Mouse (Mus musculus) thymus, adult 2 months (tissue): ENCODE measurements at regions not wholly inside any gene's neighbourhood (a gene's known extent, or its start where the extent isn't known, plus 50 kb on each side); places are given as distances from the start of the nearest gene placed in this dataset.

ENCODE experiments used
- DNase-seq: peaks from one replicate; pipeline ENCODE4 v3.0.0; 2021
- H3K27ac ChIP-seq: fragments of 200-500 bp; 2 replicates; pipeline ENCODE4 v1.5.1; 2012; ENCODE audit warnings: low read length, control low read depth; ENCODE audit not compliant: control insufficient read depth, insufficient read depth
- H3K27me3 ChIP-seq: fragments of 200-500 bp; 2 replicates; pipeline ENCODE4 v1.6.1; 2012; ENCODE audit warnings: mild to moderate bottlenecking, low read length, moderate library complexity, mixed read lengths; ENCODE audit not compliant: control insufficient read depth, insufficient read depth
- H3K36me3 ChIP-seq: fragments of 200-500 bp; 2 replicates; pipeline ENCODE4 v1.6.1; 2012; ENCODE audit warnings: mild to moderate bottlenecking, low read length, moderate library complexity; ENCODE audit not compliant: control insufficient read depth, insufficient read depth
- H3K4me1 ChIP-seq: fragments of 200-500 bp; replicated peaks from 2 replicates; pipeline ENCODE4 v1.6.1; 2012; ENCODE audit warnings: low read length; ENCODE audit not compliant: control insufficient read depth, insufficient read depth
- H3K4me3 ChIP-seq: fragments of 200-500 bp; 2 replicates; pipeline ENCODE4 v1.5.1; 2012; ENCODE audit warnings: mild to moderate bottlenecking, low read length, control low read depth, moderate library complexity; ENCODE audit not compliant: control insufficient read depth, insufficient read depth
- CTCF ChIP-seq: fragments of 200-500 bp; IDR thresholded peaks from 2 replicates; pipeline ENCODE4 v1.5.1; 2012; ENCODE audit warnings: mild to moderate bottlenecking, control low read depth, low read length, moderate library complexity, borderline replicate concordance; ENCODE audit not compliant: control insufficient read depth, poor library complexity, insufficient read depth; ENCODE audit errors: extremely low read depth
- POLR2A ChIP-seq: fragments of 200-500 bp; IDR thresholded peaks from 2 replicates; pipeline ENCODE4 v1.6.1; 2012; ENCODE audit warnings: mild to moderate bottlenecking, low read length, control low read depth, moderate library complexity; ENCODE audit not compliant: control insufficient read depth, poor library complexity, insufficient read depth; ENCODE audit errors: extremely low read depth
- WGBS: fragments of 180-500 bp; shearing (Covaris S2); methylation state at CpG from one replicate; pipeline ENCODE4 v1.1.7; 2018; 5-methylcytosine and 5-hydroxymethylcytosine counted together

DNA sequence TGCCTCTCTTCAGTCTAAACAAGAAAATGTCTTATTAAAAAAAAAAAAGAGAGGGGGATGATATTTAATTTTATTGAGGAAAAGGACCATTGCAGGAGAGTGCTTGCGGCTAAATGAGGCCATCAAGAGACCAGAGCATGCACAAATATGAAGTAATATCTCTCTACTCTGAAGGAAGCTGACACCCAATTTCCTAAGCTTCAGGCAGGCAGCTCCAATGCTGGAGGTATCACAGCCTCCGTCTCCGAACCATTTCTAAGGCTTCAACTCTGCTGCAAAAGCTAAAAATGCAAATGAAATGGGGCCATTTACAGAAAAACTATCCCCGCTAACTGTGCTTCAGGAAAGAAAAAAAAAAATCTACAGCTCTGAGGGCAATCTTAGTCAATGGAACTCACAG, 164.4 kb upstream of the Camk1g start:
- no peaks in the 10 kb centered on the region for H3K4me1 ChIP-seq
- no peak overlapping the region for H3K27ac ChIP-seq
- no peak overlapping the region for H3K4me3 ChIP-seq
- 96% methylated on average over 4 of the region's 4 CpGs for WGBS
- H3K36me3 ChIP-seq: no peaks in the 10 kb centered on the region
- TF ChIP-seq CTCF: no peak
- TF ChIP-seq POLR2A: no peak
- no peak for DNase-seq
- H3K27me3 ChIP-seq: no peaks in the 10 kb centered on the region

DNA sequence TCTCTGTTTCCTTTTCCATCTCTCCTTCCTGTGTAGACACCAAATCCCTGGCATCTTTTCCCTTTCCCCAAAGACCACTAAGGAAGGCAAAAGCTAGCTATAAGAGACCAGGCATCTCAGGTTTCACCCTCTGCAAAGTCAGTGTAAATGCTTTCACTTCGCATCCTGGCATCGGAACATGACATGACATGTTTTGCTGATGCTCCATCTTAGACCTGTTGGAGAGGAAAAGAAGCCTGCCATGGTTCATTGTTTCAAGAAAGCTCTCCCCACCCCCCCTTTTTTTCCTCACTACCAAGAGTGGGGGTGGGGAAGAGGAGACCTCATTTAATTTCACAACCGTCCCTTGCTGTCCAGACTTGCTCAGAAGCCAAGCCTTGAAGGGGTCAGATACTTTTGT, 156.4 kb upstream of the Camk1g start:
- Histone ChIP-seq H3K36me3 (no peaks in the 10 kb centered on the region), H3K4me3 (no peak overlapping the region), H3K27me3 (no peaks in the 10 kb centered on the region), H3K27ac (no peak overlapping the region), H3K4me1 (no peaks in the 10 kb centered on the region)
- DNase-seq: no peak
- WGBS: 96% methylated on average over 3 of the region's 3 CpGs
- no peak for TF ChIP-seq POLR2A
- no peak for TF ChIP-seq CTCF

DNA sequence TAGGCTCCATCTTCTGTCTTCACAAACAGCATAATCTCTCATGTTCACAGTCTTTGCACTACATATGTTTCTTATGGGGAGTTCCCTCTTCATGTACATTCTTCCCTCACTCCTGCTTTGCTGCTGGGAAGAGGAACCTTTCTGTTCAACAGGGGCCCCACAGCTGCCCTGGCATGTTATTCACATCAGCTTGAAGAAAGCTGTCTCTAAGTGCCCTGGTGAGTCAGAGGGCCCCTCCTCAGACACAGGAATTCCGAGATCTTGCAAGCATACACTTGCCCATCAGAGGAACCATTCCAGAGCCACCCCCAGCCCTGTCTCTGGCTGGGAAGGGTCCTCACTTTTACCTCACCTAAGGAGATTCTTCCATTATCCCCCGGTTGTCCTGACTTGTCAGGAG, 151.9 kb upstream of the Camk1g start:
- Histone ChIP-seq H3K36me3 (no peaks in the 10 kb centered on the region), H3K27ac (no peak overlapping the region), H3K4me1 (no peaks in the 10 kb centered on the region), H3K4me3 (no peak overlapping the region), H3K27me3 (no peaks in the 10 kb centered on the region)
- DNase-seq: no peak
- no peak for TF ChIP-seq POLR2A
- TF ChIP-seq CTCF: no peak
- WGBS: 76% methylated on average over 2 of the region's 2 CpGs

DNA sequence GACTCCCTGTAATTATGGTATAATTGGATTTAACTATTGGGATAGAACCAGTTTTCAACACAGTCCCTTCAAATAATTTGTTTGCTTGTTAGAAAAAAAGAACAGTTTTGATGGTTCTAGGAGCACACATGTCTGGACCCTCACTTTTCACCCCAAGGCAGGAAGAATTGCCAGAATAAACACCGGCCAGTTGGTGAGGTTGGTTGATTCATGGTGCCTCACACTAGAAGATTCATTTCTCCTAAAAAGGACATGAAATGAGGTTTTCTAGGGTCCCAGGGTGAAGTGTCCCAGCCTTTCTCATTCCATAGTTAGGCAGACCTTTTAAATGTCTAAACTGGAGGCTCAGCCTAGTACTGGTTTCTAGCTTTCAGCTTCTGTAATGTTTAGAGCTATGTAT, 148.7 kb upstream of the Camk1g start:
- no peak for DNase-seq
- 95% methylated on average over 1 of the region's 1 CpGs for WGBS
- TF ChIP-seq POLR2A (no peak), CTCF (no peak)
- H3K27ac ChIP-seq: no peak overlapping the region
- no peak overlapping the region for H3K4me3 ChIP-seq
- H3K4me1 ChIP-seq: no peaks in the 10 kb centered on the region
- H3K36me3 ChIP-seq: no peaks in the 10 kb centered on the region
- no peaks in the 10 kb centered on the region for H3K27me3 ChIP-seq

DNA sequence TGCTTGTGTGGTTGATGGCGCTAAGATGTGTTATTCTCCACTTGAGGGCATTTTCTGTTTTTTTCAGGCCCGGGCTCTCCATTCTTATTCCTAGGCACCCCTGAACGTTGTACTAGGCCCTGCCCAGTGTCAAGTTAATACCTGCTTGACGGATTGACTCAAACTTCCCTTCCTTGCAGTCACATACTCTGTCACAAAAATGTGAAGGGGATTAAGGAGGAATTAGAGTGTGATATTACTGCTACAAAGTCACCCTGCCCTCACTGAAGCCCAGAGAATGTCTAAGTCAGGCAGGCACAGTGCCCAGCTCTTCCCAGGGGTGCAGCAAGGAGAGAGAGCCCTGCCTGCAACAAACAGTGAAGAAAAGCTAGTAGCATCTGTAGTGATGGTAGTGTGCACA, 147.9 kb upstream of the Camk1g start:
- Histone ChIP-seq H3K4me1 (no peaks in the 10 kb centered on the region), H3K27ac (no peak overlapping the region), H3K4me3 (no peak overlapping the region), H3K27me3 (no peaks in the 10 kb centered on the region), H3K36me3 (no peaks in the 10 kb centered on the region)
- no peak for DNase-seq
- 78% methylated on average over 4 of the region's 4 CpGs for WGBS
- no peak for TF ChIP-seq CTCF
- no peak for TF ChIP-seq POLR2A

DNA sequence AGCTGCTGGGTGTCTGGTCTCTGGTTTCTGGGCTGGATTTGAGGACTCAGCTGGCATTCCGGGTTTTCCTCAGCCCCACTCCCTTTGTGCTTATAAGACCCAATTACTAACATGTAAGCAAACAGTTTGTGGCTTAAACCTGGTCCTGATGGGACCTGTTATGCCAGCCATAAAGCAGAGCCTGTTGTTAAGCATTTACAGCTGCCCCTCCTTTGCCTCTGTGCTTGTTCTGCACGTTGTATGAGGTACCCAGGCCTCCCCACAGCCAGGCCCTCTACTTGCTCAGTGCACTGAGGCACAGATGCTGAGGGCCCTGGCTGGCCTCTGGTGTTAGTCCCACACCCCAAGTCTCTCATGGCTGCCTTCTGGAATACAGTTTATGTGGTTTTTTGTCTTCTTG, 147.2 kb upstream of the Camk1g start:
- DNase-seq: no peak
- Histone ChIP-seq H3K4me3 (no peak overlapping the region), H3K36me3 (no peaks in the 10 kb centered on the region), H3K27ac (no peak overlapping the region), H3K27me3 (no peaks in the 10 kb centered on the region), H3K4me1 (no peaks in the 10 kb centered on the region)
- no peak for TF ChIP-seq POLR2A
- TF ChIP-seq CTCF: no peak
- WGBS: 90% methylated on average over 2 of the region's 2 CpGs

DNA sequence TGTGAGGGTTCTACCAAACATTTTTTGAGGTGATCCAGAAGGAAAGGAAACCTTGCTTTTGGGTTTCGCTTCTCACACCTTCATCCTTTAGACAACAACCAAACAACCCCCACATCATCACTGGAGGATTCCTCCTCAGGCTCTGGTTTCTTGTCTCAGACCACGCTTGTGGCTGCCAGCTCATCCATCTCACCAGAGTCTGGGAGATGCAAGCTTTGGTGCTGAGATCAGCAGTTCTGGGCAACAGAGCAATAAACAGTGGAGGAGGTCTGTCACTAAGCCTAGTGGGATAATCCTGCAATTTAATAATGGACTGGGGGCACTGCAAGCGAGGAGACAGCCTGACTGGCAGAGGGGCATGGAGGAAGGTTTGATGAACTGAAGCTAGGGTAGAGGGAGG, 146.3 kb upstream of the Camk1g start:
- DNase-seq: no peak
- H3K27ac ChIP-seq: no peak overlapping the region
- TF ChIP-seq POLR2A (no peak), CTCF (no peak)
- 81% methylated on average over 3 of the region's 3 CpGs for WGBS
- no peaks in the 10 kb centered on the region for H3K27me3 ChIP-seq
- H3K4me3 ChIP-seq: no peak overlapping the region
- no peaks in the 10 kb centered on the region for H3K4me1 ChIP-seq
- no peaks in the 10 kb centered on the region for H3K36me3 ChIP-seq
